Mouse (Mus musculus) megakaryocyte progenitor cell, adult 5-6 weeks (primary cell): ENCODE results near the gene Cops7a. TPM values are rescaled to one million over a fixed set of nuclear protein-coding genes. Genes with fewer than 3 reads are reported as not detected.

Experiments used
- ATAC-seq: replicated peaks from 2 replicates; pipeline ENCODE4 v1.8.0; 2016; ENCODE audit warnings: mild to moderate bottlenecking, moderate TSS enrichment, inconsistent platforms; ENCODE audit not compliant: poor library complexity
- total RNA-seq, 2 experiments: library from RNA; stranded (forward) in 1 of 2; stranded (reverse) in 1 of 2; fragments of 157-497, 149-512 nt in 1 of 2; fragments of 200-1000 nt in 1 of 2; gene quantifications; 2 replicates each; pipeline versions ENCODE4 v1.2.3 to v1.2.4; 2015 to 2017

Gene Cops7a
- total RNA-seq (2015) (86.3 and 90.2 TPM in 2 replicates), total RNA-seq (2017) (56.1 and 61.8 TPM in 2 replicates)

DNA sequence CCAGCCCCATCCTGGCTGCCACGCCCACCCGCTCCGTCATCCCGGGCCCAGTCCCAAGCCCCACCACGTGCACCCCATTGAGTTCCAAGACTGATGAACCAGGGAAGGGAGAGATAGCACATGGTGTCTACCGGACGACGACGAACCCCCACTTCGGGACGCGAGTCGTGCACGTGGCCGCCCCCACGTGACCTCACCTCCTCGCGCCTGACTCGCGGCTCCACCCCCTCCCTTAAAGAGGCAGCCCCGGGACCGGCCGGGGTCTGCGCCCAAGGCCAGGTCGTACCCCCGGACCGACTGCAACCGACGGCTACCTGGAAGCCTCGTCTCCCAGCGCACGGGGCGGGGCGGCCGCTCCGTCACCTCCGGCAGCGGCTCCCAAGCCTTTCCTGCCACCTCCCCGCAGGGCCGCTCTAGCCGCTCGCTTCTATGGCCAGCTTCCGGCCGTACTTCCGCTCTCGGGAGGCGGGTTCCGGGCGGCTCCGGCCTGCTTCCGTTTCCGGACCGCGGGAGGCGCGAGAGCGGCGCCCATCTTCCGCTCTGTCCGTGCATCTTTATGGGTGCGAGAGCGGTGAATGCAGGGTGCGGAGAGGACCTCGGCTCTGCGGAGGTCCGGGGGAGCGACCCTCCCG is at the start of gene Cops7a:
Gene Cops7a (minus strand): TSS at position 451 of the 632 bp plus-strand sequence.
- peak; percentile 84 for ATAC-seq

DNA sequence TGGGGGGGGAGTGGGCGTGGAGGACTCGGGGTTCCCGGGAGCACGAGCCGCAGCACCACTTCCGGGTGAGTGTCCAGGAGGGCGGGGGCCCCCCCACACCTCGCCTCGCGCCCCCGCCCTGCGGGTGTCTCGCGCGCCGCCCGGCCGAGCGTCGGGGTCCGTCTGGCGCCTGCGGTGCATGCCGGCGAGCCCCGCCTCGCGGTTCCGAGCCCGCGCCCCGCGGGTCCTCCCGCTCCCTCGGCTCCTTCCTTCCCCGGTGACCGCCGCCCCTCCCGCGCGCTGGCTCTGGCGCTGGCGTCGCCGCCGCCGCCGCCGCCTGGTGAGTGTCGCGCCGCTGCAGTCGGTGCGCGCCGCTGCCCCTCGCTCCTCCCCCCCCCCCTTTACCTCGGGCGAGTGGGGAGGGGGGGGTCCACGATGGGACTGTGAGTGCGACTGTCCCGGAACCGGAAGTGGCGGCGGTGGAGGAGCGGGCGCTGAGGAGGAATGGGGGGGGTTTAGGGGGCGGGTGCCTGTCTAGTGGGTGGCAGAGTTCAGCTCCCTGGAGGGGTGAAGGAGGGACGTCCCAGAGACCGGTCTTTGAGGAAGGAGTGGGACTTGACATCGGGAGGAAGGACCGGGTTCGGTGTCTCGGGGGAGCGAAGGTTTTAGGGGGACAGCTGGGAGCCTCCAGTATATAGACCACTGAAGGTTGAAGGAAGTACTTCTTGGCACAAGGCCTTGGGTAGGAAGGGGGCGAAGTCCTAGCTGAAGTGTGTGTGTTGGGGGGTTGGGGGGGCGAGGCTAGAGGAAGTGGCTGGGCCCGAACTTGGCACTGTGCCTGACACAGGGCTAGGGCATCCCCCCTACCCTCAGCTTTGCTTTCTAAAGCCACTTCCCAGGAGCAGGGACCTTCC is 44.1 kb upstream of the Cops7a start:
- ATAC-seq, result peak; percentile 68

DNA sequence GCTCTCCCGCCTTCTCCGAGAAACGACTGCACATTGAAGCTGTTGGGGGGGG is 43.6 kb upstream of the Cops7a start, which contains the start of gene Zfp384:
Gene Zfp384 (plus strand): TSS at position 17 of the 52 bp plus-strand sequence.
- ATAC-seq, result no peak

DNA sequence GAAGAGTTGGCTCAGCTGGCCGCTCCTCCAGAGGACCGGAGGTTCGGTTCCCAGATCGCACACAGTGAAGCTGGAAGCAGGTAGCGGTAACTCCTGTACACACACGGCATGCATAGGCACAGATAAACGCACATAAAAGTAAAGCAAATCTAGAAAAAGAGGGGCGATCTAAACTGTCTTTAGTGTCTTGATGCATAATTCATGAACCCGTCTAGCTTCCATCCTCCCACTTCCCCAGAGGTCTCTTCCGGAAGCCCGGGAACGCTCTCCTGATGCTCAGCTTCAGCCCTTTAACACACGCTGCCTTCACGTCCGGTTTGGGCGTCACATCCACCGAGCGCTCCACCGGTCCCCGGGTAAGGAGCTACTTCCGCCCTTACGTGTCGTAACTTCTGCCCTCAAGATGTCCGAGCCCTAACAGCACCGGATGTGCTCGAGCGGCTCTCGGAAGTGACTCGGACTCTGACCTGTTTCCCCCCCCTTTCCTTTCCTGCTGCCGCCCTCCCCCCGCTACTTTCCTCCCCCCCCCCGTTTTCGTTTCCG is 43.3 kb upstream of the Cops7a start:
- peak; percentile 94 for ATAC-seq

DNA sequence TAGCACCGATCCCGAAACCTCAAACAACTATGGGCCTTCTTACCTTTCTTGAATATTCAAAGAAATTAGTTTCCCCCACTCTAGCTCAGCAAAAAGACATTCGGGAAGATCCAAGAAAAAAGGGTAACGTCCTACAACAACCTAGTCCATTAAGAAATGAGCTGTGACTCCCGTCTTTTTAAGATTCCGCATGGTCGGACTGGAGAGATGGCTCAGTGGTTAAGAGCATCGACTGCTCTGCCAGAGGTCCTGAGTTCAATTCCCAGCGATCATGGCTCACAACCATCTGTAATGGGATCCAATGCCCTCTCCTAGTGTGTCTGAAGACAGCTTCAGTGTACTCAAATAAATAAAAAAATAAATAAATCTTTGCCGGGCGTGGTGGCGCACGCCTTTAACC is 42.7 kb upstream of the Cops7a start:
- ATAC-seq, result no peak

DNA sequence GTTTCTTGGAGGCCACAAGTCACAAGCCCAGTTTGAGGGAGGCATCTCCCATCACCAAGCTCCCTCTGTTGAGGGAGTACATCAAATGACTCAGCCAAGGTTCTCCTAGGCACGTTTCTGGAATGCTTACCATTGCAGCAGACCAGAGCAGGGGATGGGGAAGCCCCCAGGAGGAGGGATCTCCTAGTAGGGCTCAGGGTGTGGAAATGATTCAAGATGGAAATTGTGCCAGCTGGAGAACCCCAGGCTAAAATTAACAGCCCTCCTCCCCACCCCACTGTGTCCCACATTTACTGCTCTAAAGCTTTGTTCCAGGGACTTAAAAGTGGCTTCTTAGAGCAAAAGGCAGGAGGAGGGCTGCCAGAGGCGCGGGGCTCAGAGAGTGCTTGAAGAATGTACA is 39.7 kb upstream of the Cops7a start:
- ATAC-seq, result no peak

DNA sequence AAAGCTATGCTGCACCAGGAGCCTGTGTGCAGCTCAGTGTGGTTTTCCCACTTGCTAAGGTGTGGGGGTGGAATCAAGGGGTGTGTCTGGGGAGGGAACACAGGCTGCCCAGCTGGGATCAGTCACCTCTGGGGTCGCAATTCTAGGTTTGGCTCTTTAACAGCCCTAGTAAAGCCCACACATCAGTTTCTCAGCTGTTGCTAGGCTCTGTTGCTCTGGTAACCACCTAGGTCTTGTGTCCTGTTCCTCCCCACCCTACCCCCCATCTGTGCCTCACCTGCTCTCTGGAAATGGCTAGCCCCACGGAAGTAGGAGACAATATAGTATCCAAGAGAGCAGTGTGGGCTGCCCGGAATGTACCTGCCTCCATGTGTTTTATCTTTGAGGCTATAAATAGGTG is 38.4 kb upstream of the Cops7a start:
- ATAC-seq, result no peak

DNA sequence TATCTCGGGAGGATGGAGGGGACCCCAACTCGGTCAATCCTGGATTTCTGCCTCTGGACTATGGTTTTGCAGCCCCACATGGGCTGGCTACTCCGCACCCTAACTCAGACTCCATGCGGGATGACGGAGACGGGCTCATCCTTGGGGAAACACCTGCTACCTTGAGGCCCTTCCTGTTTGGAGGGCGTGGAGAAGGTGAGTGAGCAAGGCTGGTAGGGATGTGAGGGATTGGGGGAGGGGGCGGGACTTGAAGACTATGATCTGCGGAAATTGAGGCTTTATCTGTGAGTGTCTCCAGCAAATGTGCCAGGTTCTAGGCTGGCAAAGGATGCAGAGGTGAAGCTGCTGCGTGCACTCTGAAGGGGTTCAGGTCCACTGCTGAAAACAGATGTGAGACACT is 34.2 kb upstream of the Cops7a start:
- no peak for ATAC-seq

DNA sequence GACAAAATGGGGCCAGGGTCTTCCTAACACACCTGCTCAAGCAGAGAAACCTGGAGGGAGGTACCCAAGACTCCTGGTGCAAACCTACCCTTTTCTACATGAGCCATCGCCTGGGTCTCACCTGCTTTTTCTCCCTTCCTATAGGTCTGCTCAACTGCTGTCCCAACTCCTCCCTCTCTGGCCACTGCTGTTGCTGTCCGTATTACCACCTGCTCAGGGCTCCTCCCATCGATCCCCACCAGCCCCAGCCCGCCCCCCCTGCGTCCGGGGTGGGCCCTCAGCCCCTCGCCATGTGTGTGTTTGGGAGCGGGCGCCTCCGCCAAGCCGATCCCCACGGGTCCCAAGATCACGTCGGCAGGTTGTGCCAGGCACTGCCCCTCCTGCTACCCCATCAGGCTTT is 33.8 kb upstream of the Cops7a start:
- no peak for ATAC-seq

DNA sequence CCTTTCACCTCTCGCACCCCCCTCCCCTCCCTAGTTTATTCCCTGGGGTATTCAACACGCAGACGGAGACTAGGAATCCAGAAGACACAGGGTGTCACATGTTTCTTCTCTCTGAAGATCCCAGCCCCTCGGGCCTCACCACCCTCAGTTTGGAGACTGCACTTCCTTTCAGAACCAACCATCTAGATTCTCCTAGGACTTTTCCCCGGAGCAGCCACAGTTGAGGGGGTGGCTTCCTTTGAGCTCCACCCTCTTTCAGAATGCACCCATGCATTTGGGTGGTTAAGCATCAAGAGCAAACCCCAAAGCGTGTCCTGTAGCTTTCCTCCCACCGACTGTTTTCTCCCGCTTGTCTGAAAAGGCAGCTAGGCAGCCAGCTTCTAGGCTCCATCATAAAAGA is 32.7 kb upstream of the Cops7a start:
- no peak for ATAC-seq

DNA sequence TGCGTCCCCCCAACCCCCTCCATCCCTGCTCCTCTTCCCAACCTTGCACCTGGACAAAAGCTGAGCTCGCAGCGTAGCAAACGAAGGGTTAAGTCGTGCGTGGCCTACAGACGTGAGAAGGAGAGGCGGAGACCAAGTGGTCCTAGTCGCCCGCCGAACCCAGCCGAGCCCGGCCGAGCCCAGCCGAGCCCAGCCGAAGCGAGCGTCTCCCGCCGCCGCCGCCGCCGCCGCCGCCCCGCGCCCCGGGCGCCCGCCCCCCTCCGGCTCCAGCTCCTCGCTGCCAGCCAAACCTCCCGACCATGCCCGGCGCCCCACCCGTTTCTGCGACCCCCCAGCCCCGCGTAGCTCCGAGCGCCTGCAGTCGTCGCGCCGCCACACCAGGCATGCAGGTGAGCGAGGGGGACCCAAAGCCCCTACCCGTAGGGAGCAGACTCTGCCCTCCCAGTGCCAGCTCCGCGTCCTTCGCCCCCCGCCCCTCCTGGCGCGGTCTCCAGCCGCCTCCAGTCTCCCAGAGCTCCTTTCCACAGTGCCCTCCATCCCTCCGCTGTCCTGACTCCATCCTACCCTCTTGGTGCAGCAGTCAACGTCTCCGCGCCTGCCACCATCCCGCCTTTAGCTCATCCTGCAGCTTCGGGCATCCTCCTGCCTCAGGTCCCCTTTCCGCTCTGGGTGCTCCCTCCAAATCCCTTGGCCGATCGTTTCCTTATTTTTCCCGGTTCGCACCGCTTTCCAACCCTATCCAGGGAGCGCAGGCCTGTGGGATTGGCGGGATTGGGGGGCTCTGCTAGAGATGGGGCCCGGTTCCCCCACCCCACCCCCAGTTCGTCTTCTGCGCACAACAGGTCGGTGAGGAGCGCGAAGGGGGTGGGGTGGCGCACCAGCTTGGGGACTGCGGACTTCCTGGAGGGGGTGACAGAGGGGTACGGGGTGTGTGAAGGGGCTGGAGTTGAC is 31.5 kb upstream of the Cops7a start, which contains the start of gene Pianp:
Gene Pianp (plus strand): TSS at position 144 of the 951 bp plus-strand sequence.
- ATAC-seq, result peak; percentile 92

DNA sequence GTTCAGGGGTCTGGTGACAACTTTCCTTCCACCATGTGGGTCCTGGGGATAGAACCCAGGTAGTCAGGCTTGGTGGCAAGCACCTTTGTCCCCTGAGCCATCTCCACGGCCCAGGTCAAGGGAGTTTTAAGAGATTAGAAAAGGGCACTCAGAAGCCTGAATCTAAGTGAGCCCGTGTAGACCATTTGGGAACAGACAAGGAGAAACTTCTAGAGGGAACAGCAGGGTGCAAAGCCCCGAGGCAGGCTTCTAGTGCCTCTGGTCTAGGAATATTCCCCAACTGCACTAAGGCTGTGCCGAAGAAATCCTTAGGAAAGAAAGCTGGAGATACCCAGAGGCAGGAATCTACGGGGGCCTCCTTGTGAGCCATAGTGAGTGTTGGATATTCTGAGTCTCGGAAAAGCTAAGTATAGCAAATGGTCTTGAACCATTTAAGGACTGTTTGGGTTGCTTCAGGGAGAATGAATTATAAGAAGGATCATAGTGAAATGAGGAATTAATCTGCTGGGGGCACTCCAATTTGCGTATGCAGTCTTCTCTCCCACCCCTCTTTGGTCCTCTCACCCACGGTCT is 30.6 kb upstream of the Cops7a start:
- no peak for ATAC-seq

DNA sequence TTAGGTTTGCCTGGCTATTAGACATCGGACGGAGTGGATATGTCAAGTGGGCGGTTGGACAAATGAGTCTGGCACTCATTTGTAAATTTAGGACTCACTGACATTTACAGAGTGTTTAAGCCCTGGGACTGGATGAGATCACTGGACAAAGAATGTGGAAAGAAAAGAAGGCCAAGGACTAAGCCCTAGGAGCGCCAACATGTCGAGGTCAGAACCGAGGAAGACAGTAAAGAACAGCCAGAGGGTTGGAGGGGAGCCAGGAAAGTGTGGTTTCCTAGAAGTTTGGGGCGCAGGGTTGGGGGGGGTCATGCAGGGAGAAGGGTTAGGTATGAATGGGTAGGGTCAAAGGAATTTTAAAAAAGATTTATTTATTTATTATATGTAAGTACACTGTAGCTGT is 29.9 kb upstream of the Cops7a start:
- no peak for ATAC-seq

DNA sequence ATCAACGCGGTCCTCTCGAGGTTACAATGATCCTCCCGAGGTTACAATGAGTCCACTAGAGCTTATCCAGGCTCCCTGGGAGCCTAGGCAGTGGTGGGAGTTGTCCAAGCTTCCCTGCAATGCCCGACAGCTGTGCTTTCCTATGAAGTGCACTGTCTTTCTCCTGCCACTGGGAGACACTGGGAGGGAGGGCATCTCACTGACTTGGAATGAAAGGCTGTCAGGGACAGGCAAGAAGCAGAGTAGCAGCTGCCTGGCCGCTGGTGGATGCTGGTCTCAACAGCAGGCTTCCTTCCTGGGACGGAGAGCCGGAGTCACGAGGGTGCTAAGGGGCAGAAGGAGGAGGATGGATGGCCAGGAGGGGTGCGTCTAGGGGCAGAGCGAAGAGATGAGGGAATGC is 28.5 kb upstream of the Cops7a start:
- no peak for ATAC-seq

DNA sequence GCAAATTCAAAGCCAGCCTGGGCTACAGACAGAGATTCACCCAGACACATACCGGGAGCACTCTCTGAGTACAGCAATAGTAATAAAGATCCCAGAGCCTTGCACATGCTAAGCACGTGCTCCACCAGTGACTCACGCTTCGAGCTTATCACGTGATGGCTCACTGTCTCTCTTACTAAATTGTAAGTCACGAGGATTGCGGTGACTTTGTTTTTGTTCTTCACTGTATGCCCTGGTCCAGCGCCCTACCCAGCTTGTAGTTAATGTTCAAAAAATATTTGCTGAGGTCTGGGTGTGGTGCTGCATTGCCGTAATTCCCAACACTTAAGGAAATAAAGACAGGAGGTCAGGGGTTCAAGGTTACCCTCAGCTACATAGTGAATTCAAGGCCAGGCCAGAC is 28.0 kb upstream of the Cops7a start:
- no peak for ATAC-seq

DNA sequence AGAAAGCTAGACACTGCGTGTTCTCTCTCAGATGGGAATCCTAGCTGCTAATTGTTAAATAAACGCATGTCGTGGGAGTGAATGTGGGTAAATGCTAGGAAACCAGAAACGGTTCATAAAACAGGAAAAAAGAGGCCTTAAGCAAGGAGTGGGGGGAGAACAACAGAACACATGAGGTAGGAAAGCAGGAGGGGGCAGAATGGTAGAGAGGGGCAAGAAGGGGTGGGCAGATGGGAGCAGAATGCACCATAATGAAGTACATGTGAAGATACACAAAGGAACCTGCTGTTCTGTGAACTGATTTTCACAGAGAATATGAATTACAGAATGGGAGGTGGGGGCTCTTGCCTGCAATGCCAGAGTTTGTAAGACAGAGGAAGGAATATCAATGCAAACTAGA is 26.9 kb upstream of the Cops7a start:
- no peak for ATAC-seq

DNA sequence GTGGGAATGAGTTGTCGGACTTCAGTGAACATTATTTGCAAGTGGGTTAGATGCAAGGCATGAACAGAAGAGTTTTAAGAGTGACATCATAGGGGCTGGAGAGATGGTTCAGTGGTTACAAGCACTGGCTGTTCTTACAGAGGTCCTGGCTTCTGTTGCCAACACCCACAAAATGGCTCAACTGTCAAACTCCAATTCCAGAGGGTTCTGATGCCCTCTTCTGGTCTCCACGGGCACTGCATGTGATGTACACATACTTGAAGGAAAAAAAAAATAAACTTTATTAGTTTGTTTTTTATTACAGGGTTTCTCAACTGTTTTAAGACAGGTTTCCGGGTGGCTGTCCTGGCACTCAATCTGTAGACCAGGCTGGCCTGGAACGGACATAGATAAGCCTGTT is 2.4 kb upstream of the Cops7a start:
- peak; percentile 40 for ATAC-seq

DNA sequence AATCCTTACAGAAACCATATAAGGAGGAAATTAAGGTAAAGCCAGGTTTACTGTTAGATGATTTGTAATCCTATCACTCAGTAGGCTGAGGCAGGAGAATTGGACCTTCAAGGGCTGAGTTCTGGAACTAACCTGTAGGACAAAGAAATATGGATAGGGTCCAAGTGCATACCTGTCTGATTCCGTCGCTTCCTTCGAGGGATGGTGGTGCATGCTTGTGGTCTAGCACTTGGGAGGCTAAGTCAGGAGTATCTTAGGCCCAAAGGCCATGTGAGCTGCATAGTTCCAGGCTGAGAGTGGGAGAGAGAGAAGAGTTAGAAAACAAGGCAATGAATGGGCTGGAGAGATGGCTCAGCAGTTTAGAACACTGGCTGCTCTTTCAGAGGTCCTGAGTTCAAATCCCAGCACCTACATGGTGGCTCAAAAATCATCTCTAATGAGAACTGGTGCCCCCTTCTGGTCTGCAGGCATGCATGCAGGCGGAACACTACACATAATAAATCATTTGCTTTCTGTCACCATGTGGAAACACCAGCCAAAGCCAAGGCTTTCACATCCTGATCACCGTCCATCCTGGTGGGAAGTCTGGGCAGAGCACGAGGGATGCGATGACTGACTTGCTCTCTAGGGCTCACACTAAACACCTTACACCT is 1.3 kb upstream of the Cops7a start:
- ATAC-seq, result 0 out of 2 replicates have a peak, but pooled peaks have one; percentile 16

DNA sequence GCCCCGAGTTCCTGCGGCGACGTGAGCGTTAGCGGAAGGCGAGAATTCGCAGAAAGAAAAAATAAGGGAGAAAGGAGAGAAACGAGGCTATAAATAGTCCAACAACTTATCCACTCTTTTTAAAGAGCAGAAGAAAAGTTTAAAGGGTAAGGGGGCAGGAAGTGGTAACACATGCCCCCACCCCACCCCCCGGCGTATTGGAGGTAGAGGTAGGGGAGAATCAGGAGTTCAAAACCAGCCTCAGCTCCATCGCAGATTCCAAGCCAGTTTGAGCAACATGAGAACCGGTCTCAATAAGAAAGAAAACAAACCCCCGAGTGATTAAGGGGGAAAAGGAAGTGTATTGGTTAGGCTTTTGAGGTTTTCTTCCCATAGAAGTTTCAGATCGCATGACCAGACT is 409 bp upstream of the Cops7a start:
- no peak for ATAC-seq

DNA sequence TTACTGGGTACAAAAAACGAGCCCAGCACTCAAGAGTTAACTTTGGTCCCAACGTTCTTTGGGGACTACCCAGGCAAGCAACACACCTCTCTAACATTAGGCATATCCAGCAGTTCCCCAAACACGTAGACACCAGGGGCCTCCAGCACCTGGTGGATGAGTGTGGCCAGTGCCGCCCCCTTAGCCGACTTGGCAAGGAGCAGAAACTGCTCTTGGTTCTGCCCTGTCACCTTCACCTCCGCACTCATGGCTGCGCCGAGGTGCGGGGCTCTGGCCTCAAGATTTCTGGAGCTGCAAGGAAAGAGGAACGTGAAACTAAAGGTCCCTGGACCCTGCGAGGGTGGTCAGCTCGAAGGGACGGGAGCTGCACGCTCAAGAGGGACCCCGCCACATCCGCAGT is 700 bp downstream of the Cops7a start:
- ATAC-seq, result peak; percentile 32

DNA sequence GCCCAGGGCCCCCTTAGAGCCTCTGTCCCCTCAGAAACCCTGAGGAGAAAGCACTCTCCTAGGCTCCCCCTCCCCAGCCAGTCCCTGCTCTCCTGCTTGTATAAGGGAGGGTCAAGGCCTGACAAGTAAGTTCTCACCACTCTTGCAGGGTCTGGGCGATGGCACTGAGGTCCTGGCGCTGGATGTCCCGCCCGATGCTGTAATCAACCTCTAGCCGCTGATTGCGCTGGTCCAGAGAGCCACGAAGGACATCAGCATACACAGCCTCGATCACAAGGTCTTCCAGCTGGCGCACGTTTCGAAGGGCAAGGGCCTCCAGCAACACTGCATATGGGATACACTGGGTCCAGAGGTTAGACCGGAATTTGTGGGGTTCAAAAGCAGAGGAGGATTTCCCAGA is 4.3 kb downstream of the Cops7a start:
- ATAC-seq, result no peak
